10 mouse cellular contexts compared by ENCODE assay signal in genomic region chr5:77888534-77888933, GRCm38 (mm10).
DNase-seq lines count a peak whose midpoint lies in the region; ATAC-seq and TF ChIP-seq lines count a peak whose summit lies in the region.
"Had no signal": no experiment of that assay in that cellular context is flagged by ENCODE, and none has a peak within 500 bp of the region (broad histone marks: within the 10 kb centered on the region; RNA-seq: fewer than 3 reads in every experiment).

No protein-coding gene starts in this region.

- no peak overlapping the region for H3K9ac ChIP-seq in embryonic facial prominence, embryonic 14.5 days (ENCODE audit: low read depth, low read length)
- no peak overlapping the region for H3K9ac ChIP-seq in midbrain, postnatal 0 days (replicated peaks; ENCODE audit: low read length, poor library complexity, severe bottlenecking)

- intact Hi-C loops in heart, postnatal 36 days (cut with DNase I): no loop called here

- H3K27ac ChIP-seq in embryonic facial prominence, embryonic 14.5 days (replicated peaks; ENCODE audit: low read depth, low read length): no peak overlapping the region
- H3K27ac ChIP-seq in embryonic facial prominence, embryonic 10.5 days (replicated peaks): no peak overlapping the region
- H3K27ac ChIP-seq in midbrain, postnatal 0 days (ENCODE audit: low read depth, low read length): no peak overlapping the region
- H3K27ac ChIP-seq in midbrain, embryonic 10.5 days (replicated peaks): no peak overlapping the region

- no peak for TF ChIP-seq CTCF in midbrain, postnatal 0 days (IDR thresholded peaks at IDR 0.05)

- H3K36me3 ChIP-seq in embryonic facial prominence, embryonic 14.5 days (ENCODE audit: control insufficient read depth, insufficient read depth, low read length): no peaks in the 10 kb centered on the region
- H3K36me3 ChIP-seq in embryonic facial prominence, embryonic 10.5 days (replicated peaks): no peaks in the 10 kb centered on the region
- no peaks in the 10 kb centered on the region for H3K36me3 ChIP-seq in midbrain, postnatal 0 days (ENCODE audit: insufficient read depth, low read length)
- no peaks in the 10 kb centered on the region for H3K36me3 ChIP-seq in midbrain, embryonic 10.5 days

- no peaks in the 10 kb centered on the region for H3K4me1 ChIP-seq in embryonic facial prominence, embryonic 14.5 days (ENCODE audit: control insufficient read depth, insufficient read depth, low read length)
- no peaks in the 10 kb centered on the region for H3K4me1 ChIP-seq in embryonic facial prominence, embryonic 10.5 days
- H3K4me1 ChIP-seq in midbrain, postnatal 0 days (ENCODE audit: insufficient read depth, low read length): no peaks in the 10 kb centered on the region
- H3K4me1 ChIP-seq in midbrain, embryonic 10.5 days: no peaks in the 10 kb centered on the region

- DNase-seq in embryonic facial prominence, embryonic 14.5 days (ENCODE audit: low spot score): peak; percentile 58
- DNase-seq in embryonic facial prominence, embryonic 10.5 days (ENCODE audit: low spot score): no peak
- DNase-seq in midbrain, postnatal 0 days (ENCODE audit: low spot score): peak; percentile 48
- DNase-seq in midbrain, embryonic 10.5 days (ENCODE audit: low spot score): no peak
- DNase-seq in layer of hippocampus, postnatal 10 days (ENCODE audit: low spot score in 2 of 2): peak; percentile 42 to 48
- peak; percentile 44 for DNase-seq in right cerebral cortex, postnatal 25 days
- DNase-seq in heart, postnatal 36 days: no peak
- no peak for DNase-seq in heart, adult 18-20 months
- DNase-seq: gastrocnemius, postnatal 36 days; kidney, adult 8-10 months had no signal

- no peak for ATAC-seq in embryonic facial prominence, embryonic 14.5 days (ENCODE audit: low read depth)
- ATAC-seq in midbrain, postnatal 0 days (ENCODE audit: low FRiP score): no peak

- H3K27me3 ChIP-seq in embryonic facial prominence, embryonic 14.5 days (replicated peaks; ENCODE audit: control insufficient read depth, insufficient read depth, low read length): no peaks in the 10 kb centered on the region
- H3K27me3 ChIP-seq in embryonic facial prominence, embryonic 10.5 days (replicated peaks; ENCODE audit: low read depth, poor library complexity, severe bottlenecking): no peaks in the 10 kb centered on the region
- H3K27me3 ChIP-seq in midbrain, postnatal 0 days (ENCODE audit: insufficient read depth, low read length): no peaks in the 10 kb centered on the region
- no peaks in the 10 kb centered on the region for H3K27me3 ChIP-seq in midbrain, embryonic 10.5 days (ENCODE audit: low read depth, poor library complexity, severe bottlenecking)

- no peaks in the 10 kb centered on the region for H3K9me3 ChIP-seq in embryonic facial prominence, embryonic 14.5 days (ENCODE audit: control insufficient read depth, low read length)
- no peaks in the 10 kb centered on the region for H3K9me3 ChIP-seq in embryonic facial prominence, embryonic 10.5 days
- no peaks in the 10 kb centered on the region for H3K9me3 ChIP-seq in midbrain, postnatal 0 days (ENCODE audit: low read length)
- H3K9me3 ChIP-seq in midbrain, embryonic 10.5 days (replicated peaks): no peaks in the 10 kb centered on the region

- 67% methylated on average over 9 of the region's 9 CpGs for WGBS in embryonic facial prominence, embryonic 14.5 days
- 88% methylated on average over 9 of the region's 9 CpGs for WGBS in embryonic facial prominence, embryonic 10.5 days
- 78% methylated on average over 9 of the region's 9 CpGs for WGBS in midbrain, postnatal 0 days
- 91% methylated on average over 9 of the region's 9 CpGs for WGBS in midbrain, embryonic 10.5 days

- no peak overlapping the region for H3K4me3 ChIP-seq in embryonic facial prominence, embryonic 14.5 days (ENCODE audit: low read depth, low read length)
- H3K4me3 ChIP-seq in embryonic facial prominence, embryonic 10.5 days: no peak overlapping the region
- no peak overlapping the region for H3K4me3 ChIP-seq in midbrain, postnatal 0 days (ENCODE audit: low read depth, low read length)
- no peak overlapping the region for H3K4me3 ChIP-seq in midbrain, embryonic 10.5 days

- H3K4me2 ChIP-seq in embryonic facial prominence, embryonic 14.5 days (ENCODE audit: low read depth, low read length): no peak overlapping the region
- no peak overlapping the region for H3K4me2 ChIP-seq in midbrain, postnatal 0 days (ENCODE audit: low read depth, low read length, poor library complexity, severe bottlenecking)

Comparison
In these comparisons a context has a peak if more than half of its experiments do, and no peak if none do; other contexts are left out.
1. DNase-seq: peak in embryonic facial prominence, embryonic 14.5 days (single experiment), midbrain, postnatal 0 days (single experiment), layer of hippocampus, postnatal 10 days (2 of 2) and right cerebral cortex, postnatal 25 days (single experiment); none in embryonic facial prominence, embryonic 10.5 days (single experiment), midbrain, embryonic 10.5 days (single experiment), heart, postnatal 36 days (0 of 2) and heart, adult 18-20 months (0 of 2).